Mouse (Mus musculus) heart, embryonic 10.5 days (tissue): ENCODE measurements around the gene Gm9508. TPM values are rescaled to one million over a fixed set of nuclear protein-coding genes. Genes with fewer than 3 reads are reported as not detected.
"Not testable (repeated sequence)": the region's sequence is repeated elsewhere in the genome, so short reads cannot be mapped to it uniquely, and the experiment has no call there.

Source experiments
- DNase-seq: peaks from one replicate; pipeline ENCODE4 v3.0.0-alpha.2; 2017; ENCODE audit warnings: low spot score
- H3K27ac ChIP-seq: fragments of 300-500 bp; sonication (generic); 2 replicates; pipeline ENCODE4 v1.5.1; 2016; ENCODE audit warnings: mild to moderate bottlenecking
- H3K27me3 ChIP-seq: fragments of 300-500 bp; sonication (generic); 2 replicates; pipeline ENCODE4 v1.6.1; 2016; ENCODE audit warnings: mild to moderate bottlenecking; ENCODE audit not compliant: poor library complexity, insufficient read depth, severe bottlenecking
- H3K36me3 ChIP-seq: fragments of 300-500 bp; sonication (generic); 2 replicates; pipeline ENCODE4 v1.6.1; 2016; ENCODE audit warnings: mild to moderate bottlenecking, moderate library complexity
- H3K4me1 ChIP-seq: fragments of 300-500 bp; sonication (generic); 2 replicates; pipeline ENCODE4 v1.6.1; 2016; ENCODE audit warnings: mild to moderate bottlenecking
- H3K4me3 ChIP-seq: fragments of 300-500 bp; sonication (generic); 2 replicates; pipeline ENCODE4 v1.5.1; 2016; ENCODE audit warnings: mild to moderate bottlenecking, moderate library complexity
- H3K9me3 ChIP-seq: fragments of 300-500 bp; sonication (generic); 2 replicates; pipeline ENCODE4 v1.6.1; 2016; ENCODE audit warnings: mild to moderate bottlenecking, moderate library complexity
- WGBS: fragments of 180-500 bp; shearing (Covaris S2); methylation state at CpG from one replicate; pipeline ENCODE4 v1.1.7; 2016; 5-methylcytosine and 5-hydroxymethylcytosine counted together
- polyA plus RNA-seq: library from polyadenylated mRNA; unstranded; fragments of >200 nt; fragmentation: Nextera tagmentation; extraction: Ambion mirVana; gene quantifications from 2 replicates; pipeline ENCODE4 v1.2.1, GENCODE M21; 2016

Gene Gm9508
- polyA plus RNA-seq, 1 experiment from 2014 or later: not detected

GRCm38 (mm10) chr10:77706326-77706725, 9.3 kb upstream of the Gm9508 start, which contains the start of gene Gm10272:
Gene Gm10272 (plus strand): TSS chr10:77706626.
- H3K27me3 ChIP-seq: no peaks in the 10 kb centered on the region
- WGBS: 86% methylated on average over 1 of the region's 1 CpGs
- DNase-seq: no peak
- no peaks in the 10 kb centered on the region for H3K4me1 ChIP-seq
- H3K9me3 ChIP-seq: peaks cover 5% of the 10 kb centered on the region
- no peaks in the 10 kb centered on the region for H3K36me3 ChIP-seq
- no peak within 1 kb of the TSS for H3K27ac ChIP-seq
- H3K4me3 ChIP-seq: no peak within 1 kb of the TSS

DNA sequence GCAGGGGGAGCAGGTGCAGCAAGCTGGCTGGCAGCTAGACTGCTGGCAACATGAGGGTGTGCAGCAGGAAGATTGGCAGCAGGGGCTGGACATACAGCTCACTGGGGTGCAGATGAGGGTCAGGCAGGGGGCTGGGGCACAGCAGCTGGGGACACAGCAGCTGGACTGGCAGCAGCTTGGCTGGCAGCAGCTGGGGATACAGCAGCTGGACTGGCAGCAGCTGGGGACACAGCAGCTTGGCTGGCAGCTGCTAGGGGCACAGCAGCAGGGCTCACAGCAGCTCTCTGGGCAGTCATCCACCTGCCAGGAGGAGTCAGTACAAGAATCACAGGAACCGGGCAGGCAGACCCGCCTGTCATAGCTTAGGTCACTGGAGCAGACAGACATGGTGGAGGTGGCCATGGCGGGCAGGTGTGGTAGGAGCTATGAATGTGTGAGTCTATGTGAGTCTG, 6.7 kb downstream of the Gm9508 start, which contains the start of gene Gm19402:
Gene Gm19402, minus strand, starts transcription at position 402 of the 452 bp plus-strand sequence.
- not testable (repeated sequence) for H3K36me3 ChIP-seq, DNase-seq, H3K4me3 ChIP-seq, H3K9me3 ChIP-seq, H3K27ac ChIP-seq
- 65% methylated on average over 3 of the region's 3 CpGs for WGBS
- peaks cover 67% of the 10 kb centered on the region for H3K27me3 ChIP-seq
- peaks cover 14% of the 10 kb centered on the region for H3K4me1 ChIP-seq

GRCm38 (mm10) chr10:77687021-77687420, 10.0 kb downstream of the Gm9508 start:
- 15% methylated on average over 10 of the region's 10 CpGs for WGBS
- Histone ChIP-seq H3K4me1 (peaks cover 20% of the 10 kb centered on the region), H3K36me3 (no peaks in the 10 kb centered on the region), H3K27me3 (peaks cover 91% of the 10 kb centered on the region), H3K4me3 (no peak overlapping the region), H3K9me3 (no peaks in the 10 kb centered on the region), H3K27ac (no peak overlapping the region)
- no peak for DNase-seq

DNA sequence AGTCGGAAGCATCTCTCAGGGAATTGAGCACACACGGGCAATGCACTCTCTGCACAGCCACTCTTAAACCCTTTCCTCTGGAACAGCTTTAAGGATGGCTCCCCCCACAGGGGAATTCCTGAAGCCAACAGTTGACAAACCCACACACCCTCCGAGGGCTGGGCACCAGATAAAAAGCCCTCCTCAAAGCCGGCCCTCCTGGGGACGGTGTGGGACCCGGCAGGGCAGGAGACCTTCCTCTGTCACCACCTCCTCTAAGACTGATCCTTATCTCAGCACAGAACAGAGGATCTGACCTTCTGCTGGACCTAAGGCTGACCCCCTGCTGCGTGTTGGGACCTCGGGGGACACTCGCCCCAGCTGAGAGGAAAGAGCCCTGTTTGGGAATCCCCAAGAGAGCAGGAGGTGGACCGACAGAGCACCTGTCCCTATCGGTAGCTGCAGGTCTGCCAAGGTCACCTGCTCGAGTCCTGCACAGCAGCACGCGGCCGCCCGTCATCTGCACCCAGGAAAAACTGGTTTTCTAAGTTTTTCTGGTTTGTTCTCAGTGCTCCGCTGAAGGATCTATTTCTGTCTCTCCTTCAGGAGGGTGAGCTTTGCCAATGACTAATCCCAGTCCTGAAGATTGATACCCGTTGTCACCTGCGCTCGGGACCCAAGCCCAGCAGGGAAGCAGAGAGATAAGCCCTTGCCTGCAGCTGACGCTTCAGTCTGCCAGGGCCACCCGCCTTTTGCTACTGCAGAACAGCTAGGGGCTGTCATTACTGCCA, 11.0 kb downstream of the Gm9508 start, which contains the start of gene Tspear:
Gene Tspear, plus strand, starts transcription at position 675 of the 770 bp plus-strand sequence.
- DNase-seq: no peak
- no peaks in the 10 kb centered on the region for H3K9me3 ChIP-seq
- H3K36me3 ChIP-seq: no peaks in the 10 kb centered on the region
- peak within 1 kb of the TSS; percentile 39 for H3K4me3 ChIP-seq
- H3K27me3 ChIP-seq: peaks cover 85% of the 10 kb centered on the region
- no peak within 1 kb of the TSS for H3K27ac ChIP-seq
- peaks cover 20% of the 10 kb centered on the region for H3K4me1 ChIP-seq
- 2% methylated on average over 22 of the region's 22 CpGs for WGBS

GRCm38 (mm10) chr10:77684181-77684580, 12.9 kb downstream of the Gm9508 start:
- DNase-seq: no peak

DNA sequence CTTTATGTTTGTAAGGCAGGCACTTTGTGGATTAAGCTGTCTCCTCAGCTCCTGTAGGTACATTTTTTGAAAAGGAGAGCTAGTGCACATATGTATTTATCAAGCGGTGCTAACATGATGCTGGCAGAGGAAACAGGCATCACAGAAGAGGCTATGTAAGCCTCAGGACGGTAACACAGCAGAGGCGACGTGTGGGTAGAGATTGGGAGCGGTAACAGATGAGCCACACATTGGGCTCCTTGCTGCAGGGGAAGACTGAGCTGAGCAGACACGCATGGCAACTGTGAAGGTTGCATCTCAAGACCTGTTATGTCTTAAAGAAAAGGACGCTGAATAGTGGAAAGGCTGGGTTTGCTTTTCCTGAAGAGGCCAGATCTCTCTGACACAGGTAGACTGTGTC, 14.0 kb downstream of the Gm9508 start:
- Histone ChIP-seq H3K27ac (no peak overlapping the region), H3K9me3 (no peaks in the 10 kb centered on the region), H3K27me3 (peaks cover 84% of the 10 kb centered on the region), H3K4me1 (peaks cover 24% of the 10 kb centered on the region), H3K4me3 (no peak overlapping the region), H3K36me3 (no peaks in the 10 kb centered on the region)
- no peak for DNase-seq
- WGBS: 70% methylated on average over 7 of the region's 7 CpGs

More at GRCm38 (mm10) chr10:77684181-77684580, 12.9 kb downstream of the Gm9508 start:
- peaks cover 84% of the 10 kb centered on the region for H3K27me3 ChIP-seq
- WGBS: 37% methylated on average over 8 of the region's 8 CpGs
- no peaks in the 10 kb centered on the region for H3K9me3 ChIP-seq
- H3K27ac ChIP-seq: no peak overlapping the region
- H3K4me1 ChIP-seq: peaks cover 20% of the 10 kb centered on the region
- H3K36me3 ChIP-seq: no peaks in the 10 kb centered on the region
- H3K4me3 ChIP-seq: no peak overlapping the region

GRCm38 (mm10) chr10:77677562-77677961, 19.5 kb downstream of the Gm9508 start:
- H3K27ac ChIP-seq: 0 out of 2 replicates have a peak overlapping the region, but pooled peaks have one; percentile 7
- H3K9me3 ChIP-seq: no peaks in the 10 kb centered on the region
- no peak for DNase-seq
- H3K4me1 ChIP-seq: peaks cover 13% of the 10 kb centered on the region
- peak overlapping the region; percentile 56 for H3K4me3 ChIP-seq
- under 1% methylated on average over 35 of the region's 35 CpGs for WGBS
- peaks cover 67% of the 10 kb centered on the region for H3K27me3 ChIP-seq
- H3K36me3 ChIP-seq: no peaks in the 10 kb centered on the region

DNA sequence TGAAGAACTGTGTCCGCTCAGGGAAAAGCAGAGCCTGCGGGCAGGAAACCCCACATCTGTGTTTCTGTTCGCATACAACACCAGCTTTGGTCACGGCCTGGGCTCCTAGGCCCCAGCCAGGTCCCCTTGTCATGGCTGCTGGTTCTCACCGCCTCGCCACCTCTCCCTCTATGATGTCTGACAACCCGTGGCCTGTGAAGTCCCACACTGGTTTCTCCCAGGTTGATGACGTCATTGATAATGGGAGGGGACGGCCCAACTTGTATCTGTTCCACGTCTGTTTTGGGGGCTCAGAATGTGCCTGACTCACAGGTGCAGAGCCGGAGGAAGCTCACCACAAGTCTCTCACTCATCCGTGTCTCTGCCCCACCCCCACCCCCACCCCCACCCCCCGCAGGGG, 23.3 kb downstream of the Gm9508 start:
- no peak overlapping the region for H3K4me3 ChIP-seq
- no peak for DNase-seq
- H3K36me3 ChIP-seq: no peaks in the 10 kb centered on the region
- H3K9me3 ChIP-seq: no peaks in the 10 kb centered on the region
- peaks cover 46% of the 10 kb centered on the region for H3K27me3 ChIP-seq
- no peak overlapping the region for H3K27ac ChIP-seq
- 55% methylated on average over 13 of the region's 13 CpGs for WGBS
- peaks cover 13% of the 10 kb centered on the region for H3K4me1 ChIP-seq

DNA sequence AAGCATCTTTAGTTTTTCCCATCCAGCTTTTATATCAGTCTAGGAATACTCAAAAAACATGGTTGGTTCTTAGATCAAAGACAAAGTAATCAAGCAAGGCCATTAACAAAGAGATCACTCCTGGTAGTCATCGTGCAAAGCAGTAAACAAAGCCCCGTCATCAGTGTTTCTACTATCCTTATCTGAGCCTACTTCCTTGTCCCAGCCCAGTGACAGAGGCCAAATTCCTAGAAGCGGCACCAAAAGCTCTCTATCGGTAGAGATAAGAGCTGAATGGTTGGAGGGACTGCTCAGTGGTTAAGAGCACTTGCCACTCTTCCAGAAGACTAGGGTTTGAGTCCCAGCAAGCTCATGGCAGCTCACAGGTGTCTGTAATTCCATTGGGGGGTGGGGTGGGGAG, 25.5 kb downstream of the Gm9508 start:
- Histone ChIP-seq H3K9me3 (no peaks in the 10 kb centered on the region), H3K27ac (no peak overlapping the region), H3K36me3 (no peaks in the 10 kb centered on the region), H3K4me1 (no peaks in the 10 kb centered on the region), H3K27me3 (peaks cover 29% of the 10 kb centered on the region), H3K4me3 (no peak overlapping the region)
- 18% methylated on average over 4 of the region's 4 CpGs for WGBS
- peak; percentile 88 for DNase-seq

DNA sequence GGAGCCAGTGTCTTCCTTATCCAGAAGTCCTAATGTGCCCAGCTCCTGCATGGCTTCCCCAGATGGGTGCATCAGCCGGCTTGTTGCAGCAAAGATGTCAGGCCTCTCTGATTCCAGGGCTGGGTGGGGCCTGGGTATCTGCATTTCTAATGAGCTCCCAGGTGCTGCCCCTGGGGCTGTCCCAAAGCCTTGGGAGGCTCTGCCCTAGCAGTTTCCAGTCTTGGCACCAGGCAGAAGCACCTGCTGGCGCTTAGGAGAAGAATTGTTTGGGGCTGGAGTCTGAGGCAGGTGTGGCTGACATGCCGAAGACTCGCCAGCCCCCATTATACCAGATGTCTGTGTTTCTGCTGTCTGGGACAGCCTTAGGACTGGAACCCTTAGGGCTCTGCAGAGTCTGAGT, 26.3 kb downstream of the Gm9508 start:
- 77% methylated on average over 4 of the region's 4 CpGs for WGBS
- no peaks in the 10 kb centered on the region for H3K4me1 ChIP-seq
- no peaks in the 10 kb centered on the region for H3K9me3 ChIP-seq
- peaks cover 27% of the 10 kb centered on the region for H3K27me3 ChIP-seq
- H3K36me3 ChIP-seq: no peaks in the 10 kb centered on the region
- H3K4me3 ChIP-seq: no peak overlapping the region
- no peak for DNase-seq
- H3K27ac ChIP-seq: 0 out of 2 replicates have a peak overlapping the region, but pooled peaks have one; percentile 3

- DNase-seq: no peak
- H3K36me3 ChIP-seq: no peaks in the 10 kb centered on the region
- H3K4me3 ChIP-seq: no peak overlapping the region
- peaks cover 39% of the 10 kb centered on the region for H3K27me3 ChIP-seq
- H3K4me1 ChIP-seq: 0 out of 2 replicates have a peak, but pooled peaks cover 5% of the 10 kb centered on the region
- H3K27ac ChIP-seq: no peak overlapping the region
- 80% methylated on average over 4 of the region's 4 CpGs for WGBS
- H3K9me3 ChIP-seq: no peaks in the 10 kb centered on the region
These were observed 29.6 kb downstream of the Gm9508 start for GRCm38 (mm10) chr10:77667402-77667801.

DNA sequence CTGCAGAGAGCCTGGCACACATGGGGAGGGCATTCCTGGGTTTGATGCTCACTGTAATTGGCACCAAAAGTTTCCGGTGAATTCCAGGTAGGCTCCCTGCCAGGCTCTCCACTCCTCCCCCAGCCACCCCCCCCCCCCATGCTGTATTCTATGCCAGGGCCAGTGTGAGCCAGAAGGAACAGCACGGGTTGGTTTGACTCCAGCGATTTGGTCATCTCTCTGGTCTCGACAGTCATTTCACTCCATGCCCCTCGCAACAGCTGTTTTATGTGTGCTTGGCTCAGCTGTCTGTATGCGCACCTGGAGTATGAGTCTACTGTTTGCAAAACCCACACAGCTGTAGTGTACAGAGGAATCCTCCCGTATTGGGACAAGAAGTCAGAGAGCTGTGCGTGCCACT, 30.7 kb downstream of the Gm9508 start:
- Histone ChIP-seq H3K9me3 (no peaks in the 10 kb centered on the region), H3K27me3 (peaks cover 39% of the 10 kb centered on the region), H3K4me1 (0 out of 2 replicates have a peak, but pooled peaks cover 5% of the 10 kb centered on the region), H3K4me3 (no peak overlapping the region), H3K27ac (no peak overlapping the region), H3K36me3 (no peaks in the 10 kb centered on the region)
- 84% methylated on average over 8 of the region's 8 CpGs for WGBS
- DNase-seq: no peak

GRCm38 (mm10) chr10:77663949-77664665, 32.9 kb downstream of the Gm9508 start:
- H3K4me3 ChIP-seq: peak overlapping the region; percentile 39

More at GRCm38 (mm10) chr10:77663949-77664665, 32.9 kb downstream of the Gm9508 start:
- 34% methylated on average over 43 of the region's 43 CpGs for WGBS
- Histone ChIP-seq H3K36me3 (no peaks in the 10 kb centered on the region), H3K9me3 (0 out of 2 replicates have a peak, but pooled peaks cover 4% of the 10 kb centered on the region), H3K4me1 (0 out of 2 replicates have a peak, but pooled peaks cover 5% of the 10 kb centered on the region), H3K27me3 (peaks cover 39% of the 10 kb centered on the region), H3K27ac (no peak overlapping the region)
- no peak for DNase-seq
